Mouse (Mus musculus): ENCODE data around the gene Tor4a. TPM values are rescaled to one million over a fixed set of nuclear protein-coding genes. Genes with fewer than 3 reads are reported as not detected.

Tor4a gene
- polyA plus RNA-seq, 1 experiment from 2014 or later: 6.6 TPM

DNA sequence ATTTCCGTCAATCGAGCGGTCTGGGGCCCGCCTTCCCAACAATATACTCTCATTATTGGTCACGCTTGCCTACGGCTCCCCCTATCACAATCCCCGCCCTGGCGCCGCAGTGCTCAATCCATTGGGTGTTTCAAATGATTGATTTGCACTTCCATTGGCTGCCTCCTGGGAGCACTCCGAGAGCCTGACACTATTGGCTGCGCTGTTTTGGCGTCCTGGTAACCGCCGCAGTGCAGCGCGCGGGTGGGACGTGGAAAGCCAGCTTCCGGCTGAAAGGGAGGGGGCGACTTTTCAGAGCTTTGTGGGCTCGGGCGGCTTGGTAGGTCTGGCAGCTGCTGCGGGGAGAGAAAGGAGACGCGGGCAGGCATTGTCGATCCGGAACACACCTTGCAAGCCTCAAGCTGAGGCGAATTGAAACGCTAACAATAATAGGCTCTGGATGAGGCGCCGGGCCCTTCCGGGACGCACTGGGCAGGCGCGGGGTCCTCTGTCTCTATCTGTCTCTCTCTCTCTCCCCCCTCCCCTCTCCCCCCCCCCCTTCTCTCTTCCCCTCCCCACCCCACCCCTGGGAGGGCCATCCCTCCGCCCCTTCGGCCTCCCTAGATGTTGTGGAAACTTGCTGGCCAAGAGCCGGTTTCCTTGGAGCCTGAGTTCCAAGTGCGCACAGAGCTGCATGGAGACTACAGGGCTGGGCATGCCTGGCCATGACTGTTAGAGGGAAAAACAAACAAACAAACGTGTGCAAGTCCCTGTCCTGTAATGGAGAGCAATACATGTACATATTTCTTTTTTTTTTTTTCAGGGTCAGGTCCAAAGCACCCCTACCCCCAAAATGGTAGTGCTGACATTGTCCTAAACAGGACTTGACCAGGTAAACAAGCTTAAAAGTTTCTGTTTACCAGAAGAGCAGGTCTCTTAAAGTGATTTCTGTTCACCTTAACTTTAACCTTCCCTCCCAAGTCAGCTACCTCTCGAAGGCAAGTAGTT, 28.4 kb upstream of the Tor4a start:
- H3K9ac ChIP-seq: peak overlapping the region; percentile 65
- H3K9me3 ChIP-seq (replicated peaks): no peaks in the 10 kb centered on the region
- H3K27me3 ChIP-seq (replicated peaks): peaks cover 6% of the 10 kb centered on the region
- 2% methylated on average over 41 of the region's 41 CpGs for WGBS
- ATAC-seq (ENCODE audit: insufficient number of reproducible peaks, low FRiP score): peak; percentile 95
- H3K27ac ChIP-seq (ENCODE audit: poor library complexity, severe bottlenecking): peak overlapping the region; percentile 95
- peak overlapping the region; percentile 51 for H3K4me2 ChIP-seq
- peak overlapping the region; percentile 52 for H3K4me3 ChIP-seq
- peaks cover 11% of the 10 kb centered on the region for H3K36me3 ChIP-seq
- peaks cover 19% of the 10 kb centered on the region for H3K4me1 ChIP-seq (replicated peaks)

GRCm38 (mm10) chr2:25224492-25224765, 27.7 kb upstream of the Tor4a start, which contains the start of gene Tubb4b:
Gene Tubb4b, minus strand, starts transcription at chr2:25224702.
- ATAC-seq (ENCODE audit: insufficient number of reproducible peaks, low FRiP score): no peak
- no peaks in the 10 kb centered on the region for H3K27me3 ChIP-seq (replicated peaks)
- H3K9ac ChIP-seq: peak within 1 kb of the TSS; percentile 89
- H3K27ac ChIP-seq (ENCODE audit: poor library complexity, severe bottlenecking): peak within 1 kb of the TSS; percentile 96
- no peaks in the 10 kb centered on the region for H3K9me3 ChIP-seq (replicated peaks)
- H3K4me1 ChIP-seq (replicated peaks): peaks cover 19% of the 10 kb centered on the region
- under 1% methylated on average over 17 of the region's 17 CpGs for WGBS
- peaks cover 11% of the 10 kb centered on the region for H3K36me3 ChIP-seq
- H3K4me2 ChIP-seq: peak within 1 kb of the TSS; percentile 97
- H3K4me3 ChIP-seq: peak within 1 kb of the TSS; percentile 90

GRCm38 (mm10) chr2:25223681-25224491, 27.2 kb upstream of the Tor4a start:
- no peaks in the 10 kb centered on the region for H3K9me3 ChIP-seq (replicated peaks)
- H3K4me3 ChIP-seq: peak overlapping the region; percentile 90
- H3K4me2 ChIP-seq: peak overlapping the region; percentile 97
- 2% methylated on average over 45 of the region's 53 CpGs for WGBS
- ATAC-seq (ENCODE audit: insufficient number of reproducible peaks, low FRiP score): peak; percentile 82
- peaks cover 19% of the 10 kb centered on the region for H3K4me1 ChIP-seq (replicated peaks)
- peak overlapping the region; percentile 96 for H3K27ac ChIP-seq (ENCODE audit: poor library complexity, severe bottlenecking)
- H3K36me3 ChIP-seq: peaks cover 11% of the 10 kb centered on the region
- H3K27me3 ChIP-seq (replicated peaks): no peaks in the 10 kb centered on the region
- H3K9ac ChIP-seq: peak overlapping the region; percentile 89

- Histone ChIP-seq H3K4me2 (no peak overlapping the region), H3K27me3 (replicated peaks) (no peaks in the 10 kb centered on the region), H3K9me3 (replicated peaks) (no peaks in the 10 kb centered on the region), H3K4me1 (replicated peaks) (peaks cover 13% of the 10 kb centered on the region), H3K36me3 (peaks cover 11% of the 10 kb centered on the region), H3K27ac (ENCODE audit: poor library complexity, severe bottlenecking) (no peak overlapping the region), H3K4me3 (no peak overlapping the region), H3K9ac (no peak overlapping the region)
- ATAC-seq (ENCODE audit: insufficient number of reproducible peaks, low FRiP score): no peak
- WGBS: 63% methylated on average over 5 of the region's 5 CpGs
Observed at GRCm38 (mm10) chr2:25221331-25221772, 24.7 kb upstream of the Tor4a start.

DNA sequence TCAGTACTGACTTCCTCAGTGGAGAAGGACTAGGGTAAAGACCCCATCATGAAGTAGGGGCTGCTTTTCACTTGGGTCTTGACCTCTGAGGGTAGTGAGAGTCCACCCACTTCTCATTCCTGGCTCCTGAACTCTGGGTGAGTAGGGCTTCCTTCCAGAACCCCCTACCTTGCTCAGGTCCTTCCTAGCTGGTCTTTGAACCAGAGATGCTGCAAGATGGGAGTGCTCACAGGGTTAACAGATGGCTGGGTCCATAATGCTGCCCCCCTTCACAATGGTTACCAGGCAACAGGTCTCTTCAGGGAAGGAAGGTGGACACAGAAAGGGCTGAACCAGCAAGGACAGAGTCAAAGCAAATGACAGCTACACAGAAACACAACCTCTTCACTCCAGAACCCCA, 21.8 kb upstream of the Tor4a start, which contains the start of gene Fam166a:
TSS of gene Fam166a (plus strand) at position 301 of the 400 bp plus-strand sequence.
- Histone ChIP-seq H3K4me1 (replicated peaks) (peaks cover 3% of the 10 kb centered on the region), H3K36me3 (peaks cover 8% of the 10 kb centered on the region), H3K9me3 (replicated peaks) (no peaks in the 10 kb centered on the region), H3K9ac (no peak within 1 kb of the TSS), H3K4me3 (no peak within 1 kb of the TSS), H3K27me3 (replicated peaks) (peaks cover 15% of the 10 kb centered on the region), H3K4me2 (no peak within 1 kb of the TSS), H3K27ac (ENCODE audit: poor library complexity, severe bottlenecking) (no peak within 1 kb of the TSS)
- ATAC-seq (ENCODE audit: insufficient number of reproducible peaks, low FRiP score): no peak

- Histone ChIP-seq H3K36me3 (peaks cover 7% of the 10 kb centered on the region), H3K4me2 (no peak overlapping the region), H3K9me3 (replicated peaks) (no peaks in the 10 kb centered on the region), H3K4me1 (replicated peaks) (no peaks in the 10 kb centered on the region), H3K27me3 (replicated peaks) (peaks cover 20% of the 10 kb centered on the region), H3K9ac (no peak overlapping the region), H3K4me3 (no peak overlapping the region), H3K27ac (ENCODE audit: poor library complexity, severe bottlenecking) (no peak overlapping the region)
- no peak for ATAC-seq (ENCODE audit: insufficient number of reproducible peaks, low FRiP score)
- WGBS: 56% methylated on average over 2 of the region's 2 CpGs
Observed at GRCm38 (mm10) chr2:25217666-25218065, 21.0 kb upstream of the Tor4a start.

DNA sequence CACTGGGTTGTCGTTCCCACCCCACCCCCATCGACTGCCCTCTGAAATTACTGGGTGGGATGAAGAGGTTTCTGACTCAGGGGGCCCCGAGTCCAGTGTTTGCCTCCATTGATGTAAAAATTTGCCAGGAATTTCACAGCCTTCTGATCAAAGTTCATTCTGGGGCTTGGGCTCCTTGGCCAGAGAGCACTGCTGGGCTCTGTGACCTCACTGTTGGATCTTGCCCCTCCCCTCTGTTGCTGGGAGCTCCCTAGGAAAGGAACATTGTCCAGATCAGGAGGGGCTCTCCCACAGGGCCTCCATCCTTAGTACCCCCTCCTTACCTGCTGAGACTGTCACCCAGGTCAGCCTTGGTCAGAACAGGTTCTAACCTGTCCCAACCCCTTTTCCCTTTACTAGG, 17.8 kb upstream of the Tor4a start, which contains the start of gene Stpg3:
TSS of gene Stpg3 (minus strand) at position 194 of the 400 bp plus-strand sequence.
- 70% methylated on average over 3 of the region's 3 CpGs for WGBS
- Histone ChIP-seq H3K9me3 (replicated peaks) (no peaks in the 10 kb centered on the region), H3K36me3 (peaks cover 4% of the 10 kb centered on the region; the same call in 1 of the 2 replicates), H3K9ac (no peak within 1 kb of the TSS), H3K4me2 (no peak within 1 kb of the TSS), H3K27ac (ENCODE audit: poor library complexity, severe bottlenecking) (no peak within 1 kb of the TSS), H3K27me3 (replicated peaks) (peaks cover 20% of the 10 kb centered on the region), H3K4me1 (replicated peaks) (peaks cover 10% of the 10 kb centered on the region), H3K4me3 (no peak within 1 kb of the TSS)
- ATAC-seq (ENCODE audit: insufficient number of reproducible peaks, low FRiP score): no peak

- no peak overlapping the region for H3K4me3 ChIP-seq
- no peak overlapping the region for H3K9ac ChIP-seq
- no peak overlapping the region for H3K4me2 ChIP-seq
- H3K4me1 ChIP-seq (replicated peaks): peaks cover 10% of the 10 kb centered on the region
- ATAC-seq (ENCODE audit: insufficient number of reproducible peaks, low FRiP score): no peak
- H3K36me3 ChIP-seq: peaks cover 5% of the 10 kb centered on the region
- no peak overlapping the region for H3K27ac ChIP-seq (ENCODE audit: poor library complexity, severe bottlenecking)
- H3K27me3 ChIP-seq (replicated peaks): peaks cover 20% of the 10 kb centered on the region
- H3K9me3 ChIP-seq (replicated peaks): no peaks in the 10 kb centered on the region
- WGBS: 57% methylated on average over 23 of the region's 23 CpGs
Observed at GRCm38 (mm10) chr2:25213266-25213865, 16.7 kb upstream of the Tor4a start.

GRCm38 (mm10) chr2:25211121-25211670, 14.5 kb upstream of the Tor4a start, which contains the start of gene Nelfb:
Gene Nelfb, minus strand, starts transcription at chr2:25211489.
- H3K9me3 ChIP-seq (replicated peaks): no peaks in the 10 kb centered on the region
- peaks cover 10% of the 10 kb centered on the region for H3K4me1 ChIP-seq (replicated peaks)
- under 1% methylated on average over 44 of the region's 44 CpGs for WGBS
- H3K4me3 ChIP-seq: peak within 1 kb of the TSS; percentile 79
- H3K9ac ChIP-seq: peak within 1 kb of the TSS; percentile 88
- peak; percentile 92 for ATAC-seq (ENCODE audit: insufficient number of reproducible peaks, low FRiP score)
- peaks cover 20% of the 10 kb centered on the region for H3K27me3 ChIP-seq (replicated peaks)
- peak within 1 kb of the TSS; percentile 83 for H3K27ac ChIP-seq (ENCODE audit: poor library complexity, severe bottlenecking)
- H3K36me3 ChIP-seq: peaks cover 25% of the 10 kb centered on the region
- H3K4me2 ChIP-seq: peak within 1 kb of the TSS; percentile 86

DNA sequence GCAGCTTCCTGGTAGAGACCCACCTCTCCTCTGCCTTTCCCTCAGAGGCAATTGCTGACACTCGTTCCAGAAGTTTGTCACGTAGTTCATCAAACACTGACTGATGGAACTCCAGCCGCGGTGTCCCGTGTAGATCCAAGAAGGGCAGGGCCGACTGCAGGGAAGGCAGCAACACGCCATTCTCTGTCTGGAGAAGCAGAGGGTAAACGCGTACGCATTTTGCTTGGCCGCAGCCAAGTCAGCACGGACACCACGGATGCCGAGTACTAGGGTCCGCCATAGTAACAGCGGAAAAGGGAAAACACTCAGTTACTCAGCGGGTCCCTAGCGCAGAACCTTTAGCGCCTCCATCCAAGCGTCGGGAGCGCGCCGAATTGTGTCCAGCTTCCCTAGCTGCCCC, 14.0 kb upstream of the Tor4a start:
- peaks cover 30% of the 10 kb centered on the region for H3K36me3 ChIP-seq
- H3K27me3 ChIP-seq (replicated peaks): peaks cover 20% of the 10 kb centered on the region
- H3K4me1 ChIP-seq (replicated peaks): peaks cover 10% of the 10 kb centered on the region
- H3K9me3 ChIP-seq (replicated peaks): no peaks in the 10 kb centered on the region
- H3K4me2 ChIP-seq: peak overlapping the region; percentile 86
- H3K27ac ChIP-seq (ENCODE audit: poor library complexity, severe bottlenecking): peak overlapping the region; percentile 83
- peak overlapping the region; percentile 88 for H3K9ac ChIP-seq
- under 1% methylated on average over 24 of the region's 24 CpGs for WGBS
- peak overlapping the region; percentile 79 for H3K4me3 ChIP-seq
- peak; percentile 16; the same call in 1 of the 2 replicates for ATAC-seq (ENCODE audit: insufficient number of reproducible peaks, low FRiP score)

All from heart, embryonic 12.5 days (tissue).